Mouse (Mus musculus): ENCODE data around the gene Tmem270. TPM values are rescaled to one million over a fixed set of nuclear protein-coding genes. Genes with fewer than 3 reads are reported as not detected.

Gene Tmem270
- total and polyA plus RNA-seq, 3 experiments, result not detected

GRCm38 (mm10) chr5:134914510-134914909 lies 8.0 kb upstream of the Tmem270 start:
- TF ChIP-seq TBP (conservative IDR thresholded peaks at IDR 0.05; ENCODE audit: low read depth, low read length), result no peak
- Histone ChIP-seq H3K36me3 (replicated peaks in 1 of 2; ENCODE audit: control insufficient read depth in 1 of 2, insufficient read depth in 1 of 2, low read length in 1 of 2) (no peaks in the 10 kb centered on the region), H3K4me3 (replicated peaks in 1 of 3; ENCODE audit: low read depth in 2 of 3, low read length in 2 of 3, poor library complexity in 1 of 3) (no peak overlapping the region), H3K27ac (ENCODE audit: insufficient read depth, low read depth) (no peak overlapping the region), H3K27me3 (replicated peaks) (peaks cover 68% of the 10 kb centered on the region), H3K4me1 (ENCODE audit: control insufficient read depth in 1 of 2, insufficient read depth in 2 of 2) (no peaks in the 10 kb centered on the region), H3K4me2 (ENCODE audit: insufficient read depth, low read depth, poor library complexity, severe bottlenecking) (no peak overlapping the region), H3K9me3 (replicated peaks; ENCODE audit: low read length) (peaks cover 12% of the 10 kb centered on the region), H3K9ac (ENCODE audit: insufficient read depth, low read depth) (no peak overlapping the region), H3K79me2 (replicated peaks; ENCODE audit: control insufficient read depth, extremely low read depth, insufficient read depth, poor library complexity, severe bottlenecking) (no peaks in the 10 kb centered on the region)
- in situ Hi-C loops (cut with MboI; ENCODE audit: low pct_ligation_motif_present, low pct_unique_long_range_greater_than_20kb, low sequenced_read_pairs) (loop anchor here (25.0 kb wide), 2 partner anchors 177 to 198 kb away; partner anchors contain the start of gene Eln), dilution Hi-C loops (cut with MboI; ENCODE audit: extremely low pct_ligation_motif_present, extremely low pct_unique_long_range_greater_than_20kb, low sequenced_read_pairs) (no loop called here)
- DNase-seq (ENCODE audit: extremely low read depth), result no peak

- dilution Hi-C loops (cut with MboI; ENCODE audit: extremely low pct_ligation_motif_present, extremely low pct_unique_long_range_greater_than_20kb, low sequenced_read_pairs), result no loop called here
- Histone ChIP-seq H3K79me2 (replicated peaks; ENCODE audit: control insufficient read depth, extremely low read depth, insufficient read depth, poor library complexity, severe bottlenecking) (no peaks in the 10 kb centered on the region), H3K9ac (ENCODE audit: insufficient read depth, low read depth) (no peak overlapping the region), H3K4me1 (ENCODE audit: control insufficient read depth in 1 of 2, insufficient read depth in 2 of 2) (no peaks in the 10 kb centered on the region), H3K27ac (ENCODE audit: insufficient read depth, low read depth) (no peak overlapping the region), H3K4me3 (replicated peaks in 1 of 3; ENCODE audit: low read depth in 2 of 3, low read length in 2 of 3, poor library complexity in 1 of 3) (no peak overlapping the region), H3K4me2 (ENCODE audit: insufficient read depth, low read depth, poor library complexity, severe bottlenecking) (no peak overlapping the region), H3K27me3 (replicated peaks) (peaks cover 70% of the 10 kb centered on the region), H3K9me3 (replicated peaks; ENCODE audit: low read length) (peaks cover 12% of the 10 kb centered on the region), H3K36me3 (replicated peaks in 1 of 2; ENCODE audit: control insufficient read depth in 1 of 2, insufficient read depth in 1 of 2, low read length in 1 of 2) (no peaks in the 10 kb centered on the region)
- DNase-seq (ENCODE audit: extremely low read depth), result no peak
- no peak for TF ChIP-seq MYC (IDR thresholded peaks at IDR 0.05; ENCODE audit: low read depth, low read length)
- TF ChIP-seq ZNF384 (IDR thresholded peaks at IDR 0.05; ENCODE audit: low read depth, low read length), result no peak
- TF ChIP-seq ZKSCAN1 (IDR thresholded peaks at IDR 0.05; ENCODE audit: borderline replicate concordance, low read depth, low read length), result no peak
- no peak for TF ChIP-seq IRF4 (IDR thresholded peaks at IDR 0.05; ENCODE audit: low read depth, low read length)
- no peak for TF ChIP-seq CHD2 (IDR thresholded peaks at IDR 0.05; ENCODE audit: low read length)
- TF ChIP-seq MAZ (IDR thresholded peaks at IDR 0.05; ENCODE audit: low read depth, low read length), result no peak
- TF ChIP-seq NELFE (IDR thresholded peaks at IDR 0.05; ENCODE audit: low read depth, low read length), result no peak
- no peak for TF ChIP-seq CHD1 (IDR thresholded peaks at IDR 0.05; ENCODE audit: low read depth, low read length)
- no peak for TF ChIP-seq MEF2A (IDR thresholded peaks at IDR 0.05; ENCODE audit: borderline replicate concordance, low read depth, low read length)
- no peak for TF ChIP-seq ELF1 (IDR thresholded peaks at IDR 0.05; ENCODE audit: low read depth, low read length)
- TF ChIP-seq POLR2AphosphoS2 (IDR thresholded peaks at IDR 0.05; ENCODE audit: low read depth, low read length), result no peak
- no peak for TF ChIP-seq USF2 (conservative IDR thresholded peaks at IDR 0.05; ENCODE audit: low read depth, low read length)
- in situ Hi-C loops (cut with MboI; ENCODE audit: low pct_ligation_motif_present, low pct_unique_long_range_greater_than_20kb, low sequenced_read_pairs), result loop anchor here (25.0 kb wide), 2 partner anchors 176 to 199 kb away; partner anchors contain the start of gene Eln
These were observed 7.2 kb upstream of the Tmem270 start for GRCm38 (mm10) chr5:134913753-134914152.

- Histone ChIP-seq H3K9ac (ENCODE audit: insufficient read depth, low read depth) (no peak overlapping the region), H3K36me3 (replicated peaks in 1 of 2; ENCODE audit: control insufficient read depth in 1 of 2, insufficient read depth in 1 of 2, low read length in 1 of 2) (no peaks in the 10 kb centered on the region), H3K4me2 (ENCODE audit: insufficient read depth, low read depth, poor library complexity, severe bottlenecking) (no peak overlapping the region)
These were observed 6.8 kb upstream of the Tmem270 start for GRCm38 (mm10) chr5:134913352-134913751.

More at GRCm38 (mm10) chr5:134913352-134913751, 6.8 kb upstream of the Tmem270 start:
- dilution Hi-C loops (cut with MboI; ENCODE audit: extremely low pct_ligation_motif_present, extremely low pct_unique_long_range_greater_than_20kb, low sequenced_read_pairs), result no loop called here
- TF ChIP-seq CTCF (conservative IDR thresholded peaks at IDR 0.05 in 1 of 2, IDR thresholded peaks at IDR 0.05 in 1 of 2; ENCODE audit: low read depth in 2 of 2, low read length in 2 of 2), result no peak
- TF ChIP-seq RCOR1 (conservative IDR thresholded peaks at IDR 0.05; ENCODE audit: low read depth, low read length), result no peak
- no peak for TF ChIP-seq SIN3A (IDR thresholded peaks at IDR 0.05; ENCODE audit: low read length)
- TF ChIP-seq HCFC1 (IDR thresholded peaks at IDR 0.05; ENCODE audit: low read depth, low read length), result no peak
- no peak for TF ChIP-seq RAD21 (IDR thresholded peaks at IDR 0.05; ENCODE audit: low read depth, low read length)
- no peak for TF ChIP-seq NRF1 (IDR thresholded peaks at IDR 0.05; ENCODE audit: low read depth, low read length)
- no peak for TF ChIP-seq JUND (conservative IDR thresholded peaks at IDR 0.05; ENCODE audit: low read depth, low read length)
- TF ChIP-seq ZNF384 (IDR thresholded peaks at IDR 0.05; ENCODE audit: low read depth, low read length), result no peak
- no peak for TF ChIP-seq MXI1 (IDR thresholded peaks at IDR 0.05; ENCODE audit: low read depth, low read length)
- no peak for TF ChIP-seq IRF4 (IDR thresholded peaks at IDR 0.05; ENCODE audit: low read depth, low read length)
- no peak for TF ChIP-seq MYC (IDR thresholded peaks at IDR 0.05; ENCODE audit: low read depth, low read length)
- TF ChIP-seq MAX (IDR thresholded peaks at IDR 0.05; ENCODE audit: low read length), result no peak
- no peak for TF ChIP-seq POLR2AphosphoS2 (IDR thresholded peaks at IDR 0.05; ENCODE audit: low read depth, low read length)
- no peak for TF ChIP-seq KAT2A (IDR thresholded peaks at IDR 0.05; ENCODE audit: insufficient replicate concordance, low read length)
- Histone ChIP-seq H3K79me2 (replicated peaks; ENCODE audit: control insufficient read depth, extremely low read depth, insufficient read depth, poor library complexity, severe bottlenecking) (no peaks in the 10 kb centered on the region), H3K27me3 (replicated peaks) (peaks cover 71% of the 10 kb centered on the region), H3K9me3 (replicated peaks; ENCODE audit: low read length) (peaks cover 12% of the 10 kb centered on the region), H3K27ac (ENCODE audit: insufficient read depth, low read depth) (no peak overlapping the region), H3K4me3 (replicated peaks in 1 of 3; ENCODE audit: low read depth in 2 of 3, low read length in 2 of 3, poor library complexity in 1 of 3) (no peak overlapping the region), H3K4me1 (ENCODE audit: control insufficient read depth in 1 of 2, insufficient read depth in 2 of 2) (no peaks in the 10 kb centered on the region)
- no peak for DNase-seq (ENCODE audit: extremely low read depth)
- in situ Hi-C loops (cut with MboI; ENCODE audit: low pct_ligation_motif_present, low pct_unique_long_range_greater_than_20kb, low sequenced_read_pairs), result loop anchor here (25.0 kb wide), 2 partner anchors 176 to 199 kb away; partner anchors contain the start of gene Eln

Measured in CH12.LX (cell line).